Mouse (Mus musculus) CH12.LX (cell line): Measurements from ENCODE around the gene Hpcal4.

Experiments
- CTCF ChIP-seq, 2 experiments: IDR thresholded peaks in 1 of 2; conservative IDR thresholded peaks in 1 of 2; 2 replicates each; pipeline ENCODE4 v1.5.1; 2011 to 2012; ENCODE audit warnings: low read depth in 2 of 2, low read length in 2 of 2, improper control_type of control experiment in 1 of 2, inconsistent platforms in 1 of 2, mild to moderate bottlenecking in 1 of 2, moderate library complexity in 1 of 2
- JUN ChIP-seq: IDR thresholded peaks from 2 replicates; pipeline ENCODE4 v1.6.1; 2011; ENCODE audit warnings: low read depth, mild to moderate bottlenecking, low read length, improper control_type of control experiment, moderate library complexity; ENCODE audit not compliant: insufficient read depth
- NELFE ChIP-seq: IDR thresholded peaks from 2 replicates; pipeline ENCODE4 v1.6.1; 2011; ENCODE audit warnings: low read depth, low read length, improper control_type of control experiment
- POLR2A ChIP-seq: IDR thresholded peaks from 2 replicates; pipeline ENCODE4 v1.6.1; 2011; ENCODE audit warnings: low read depth, mild to moderate bottlenecking, improper control_type of control experiment, low read length
- POLR2AphosphoS2 ChIP-seq: IDR thresholded peaks from 2 replicates; pipeline ENCODE4 v1.6.1; 2011; ENCODE audit warnings: low read depth, low read length, improper control_type of control experiment
- UBTF ChIP-seq: IDR thresholded peaks from 2 replicates; pipeline ENCODE4 v1.6.1; 2012; ENCODE audit warnings: low read depth, mild to moderate bottlenecking, inconsistent platforms, low read length, improper control_type of control experiment, moderate library complexity
- USF1 ChIP-seq: IDR thresholded peaks from 2 replicates; pipeline ENCODE4 v1.6.1; 2014; ENCODE audit warnings: low read depth, mild to moderate bottlenecking, inconsistent platforms, low read length, improper control_type of control experiment

DNA sequence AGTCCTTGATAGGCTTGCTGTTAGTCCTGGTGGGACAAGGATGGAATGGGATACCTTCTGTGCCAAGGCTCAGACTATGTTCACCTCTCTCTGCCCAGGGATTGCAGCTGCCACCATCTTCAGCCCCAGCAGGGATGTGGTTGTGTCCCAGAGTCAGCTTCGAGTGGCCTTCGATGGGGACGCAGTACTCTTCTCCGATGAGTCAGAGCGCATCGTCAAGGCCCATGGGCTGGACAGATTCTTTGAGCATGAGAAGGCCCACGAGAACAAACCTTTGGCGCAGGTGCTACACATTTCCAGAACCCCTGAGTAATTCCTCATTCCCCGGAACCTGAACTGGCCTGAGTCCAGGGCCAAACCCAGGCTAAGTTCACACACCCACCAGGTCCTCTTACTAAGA is 30.9 kb downstream of the Hpcal4 start:
- TF ChIP-seq USF1, result no peak
- TF ChIP-seq CTCF (conservative IDR thresholded peaks at IDR 0.05 in 1 of 2, IDR thresholded peaks at IDR 0.05 in 1 of 2; ENCODE audit: low read depth in 2 of 2, low read length in 2 of 2), result no peak
- TF ChIP-seq JUN, result no peak
- TF ChIP-seq UBTF, result no peak
- no peak for TF ChIP-seq POLR2A
- no peak for TF ChIP-seq NELFE
- TF ChIP-seq POLR2AphosphoS2, result no peak
